ENCODE assay signal across 22 mouse cellular contexts in the genomic region with DNA sequence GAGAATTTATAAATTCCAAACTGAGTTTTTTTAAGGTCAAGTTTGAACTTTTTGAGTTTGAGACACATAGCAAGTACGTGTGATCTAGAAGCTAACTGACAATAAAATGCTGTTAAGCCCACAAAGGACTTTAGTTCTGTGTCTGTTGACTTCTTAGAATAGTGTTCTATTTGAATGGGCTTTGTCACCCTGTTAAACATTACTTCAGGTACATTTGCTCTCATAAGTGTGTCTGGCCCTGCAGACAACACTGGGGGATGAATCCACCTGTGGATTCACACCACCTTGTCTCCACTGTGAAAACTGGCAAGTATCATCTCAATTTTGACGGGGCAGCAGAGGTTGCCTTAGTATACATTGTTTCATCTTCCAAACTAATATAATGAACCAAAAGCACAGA.
"Had no signal": no experiment of that assay in that cellular context is flagged by ENCODE, and none has a peak within 500 bp of the region (broad histone marks: within the 10 kb centered on the region; RNA-seq: fewer than 3 reads in every experiment).

No protein-coding gene starts in this region.

- H3K27me3 ChIP-seq: heart, embryonic 13.5 days; heart, embryonic 15.5 days; hindbrain, embryonic 13.5 days; hindbrain, embryonic 15.5 days; limb, embryonic 13.5 days; limb, embryonic 15.5 days; liver, embryonic 12.5 days had no signal

- H3K4me2 ChIP-seq: heart, embryonic 11.5 days; heart, embryonic 13.5 days; heart, embryonic 15.5 days; hindbrain, embryonic 13.5 days; hindbrain, embryonic 15.5 days; limb, embryonic 13.5 days; limb, embryonic 15.5 days; liver, embryonic 12.5 days had no signal

- H3K4me1 ChIP-seq: heart, embryonic 15.5 days; hindbrain, embryonic 13.5 days; hindbrain, embryonic 15.5 days; limb, embryonic 13.5 days; limb, embryonic 15.5 days; liver, embryonic 12.5 days had no signal

- H3K4me3 ChIP-seq: heart, embryonic 13.5 days; heart, embryonic 15.5 days; hindbrain, embryonic 13.5 days; hindbrain, embryonic 15.5 days; limb, embryonic 13.5 days; limb, embryonic 15.5 days; liver, embryonic 12.5 days had no signal

- H3K9ac ChIP-seq: forebrain, postnatal 0 days; heart, embryonic 13.5 days; heart, embryonic 15.5 days; hindbrain, embryonic 13.5 days; hindbrain, embryonic 15.5 days; limb, embryonic 13.5 days; limb, embryonic 15.5 days; liver, embryonic 12.5 days; liver, embryonic 14.5 days had no signal

- H3K9me3 ChIP-seq: heart, embryonic 13.5 days; heart, embryonic 15.5 days; hindbrain, embryonic 13.5 days; hindbrain, embryonic 15.5 days; limb, embryonic 13.5 days; limb, embryonic 15.5 days; liver, embryonic 12.5 days had no signal

- H3K27ac ChIP-seq: heart, embryonic 13.5 days; heart, embryonic 15.5 days; hindbrain, embryonic 13.5 days; hindbrain, embryonic 15.5 days; hindbrain, postnatal 0 days; limb, embryonic 13.5 days; limb, embryonic 15.5 days; liver, embryonic 12.5 days; liver, embryonic 14.5 days had no signal

- DNase-seq: forebrain, postnatal 0 days; gastrocnemius, postnatal 14 days; gastrocnemius, postnatal 36 days; heart, postnatal 14 days; heart, postnatal 36 days; kidney, adult 11 months; kidney, postnatal 10 days; layer of hippocampus, adult 9-11 months; layer of hippocampus, postnatal 36 days; left cerebral cortex, postnatal 4 days; lung, adult 18-20 months had no signal

- H3K36me3 ChIP-seq: heart, embryonic 13.5 days; heart, embryonic 15.5 days; hindbrain, embryonic 13.5 days; hindbrain, embryonic 15.5 days; limb, embryonic 13.5 days; limb, embryonic 15.5 days; liver, embryonic 12.5 days had no signal

- ATAC-seq: forebrain, postnatal 0 days; hindbrain, postnatal 0 days; intestine, embryonic 16.5 days; liver, embryonic 12.5 days had no signal
